In the genomic region with DNA sequence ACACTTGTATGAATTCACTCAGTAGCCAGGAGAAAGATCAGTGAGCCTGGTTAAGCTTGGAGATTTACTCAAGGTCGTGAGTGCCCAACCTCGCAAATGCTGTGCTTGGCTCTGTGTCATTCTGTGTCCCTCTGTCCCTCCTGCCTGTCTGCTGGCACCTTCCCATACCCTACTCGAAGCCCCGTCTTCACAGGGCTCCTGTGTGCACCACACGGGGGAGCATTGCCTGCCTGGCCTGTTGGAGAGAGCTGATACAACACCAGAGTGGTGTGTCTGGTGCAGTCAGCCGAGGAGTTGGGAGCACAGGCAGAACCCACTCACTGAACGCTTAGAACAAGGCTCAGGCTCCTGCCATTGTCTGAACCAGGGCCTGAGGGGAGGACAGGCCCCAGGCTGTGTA, we compare ENCODE assay signal across 16 mouse cellular contexts. TPM values are rescaled to one million over a fixed set of nuclear protein-coding genes. Genes with fewer than 3 reads are reported as not detected.
DNase-seq lines count a peak whose midpoint lies in the region; ATAC-seq lines count a peak whose summit lies in the region.
"Had no signal": no experiment of that assay in that cellular context is flagged by ENCODE, and none has a peak within 500 bp of the region (broad histone marks: within the 10 kb centered on the region; RNA-seq: fewer than 3 reads in every experiment).

No protein-coding gene starts in this region.

- peak; percentile 58 to 67 for DNase-seq in cerebellum, postnatal 10 days
- no peak for DNase-seq in cerebellum, adult 11 months
- peak; percentile 45 for DNase-seq in left cerebral cortex, postnatal 4 days
- no peak for DNase-seq in left cerebral cortex, adult 18-20 months (ENCODE audit: low spot score in 2 of 2)
- DNase-seq in hindbrain, embryonic 11.5 days (ENCODE audit: low spot score): peak; percentile 20
- DNase-seq in midbrain, embryonic 14.5 days: peak; percentile 30
- DNase-seq: adrenal gland, adult 2 months; heart, postnatal 36 days; right cerebral cortex, postnatal 25 days had no signal

- 63% methylated on average over 7 of the region's 7 CpGs for WGBS in hindbrain, embryonic 11.5 days
- 49% methylated on average over 7 of the region's 7 CpGs for WGBS in midbrain, embryonic 14.5 days
- 74% methylated on average over 7 of the region's 7 CpGs for WGBS in intestine, embryonic 16.5 days

- no peaks in the 10 kb centered on the region for H3K27me3 ChIP-seq in hindbrain, embryonic 11.5 days (ENCODE audit: control insufficient read depth, insufficient read depth, low read length)
- no peaks in the 10 kb centered on the region for H3K27me3 ChIP-seq in midbrain, embryonic 14.5 days (ENCODE audit: control insufficient read depth, insufficient read depth, low read length)
- H3K27me3 ChIP-seq in intestine, embryonic 16.5 days (replicated peaks; ENCODE audit: control insufficient read depth, insufficient read depth, low read length): no peaks in the 10 kb centered on the region
- H3K27me3 ChIP-seq: CH12.LX; forebrain, embryonic 13.5 days; heart, embryonic 12.5 days; neural tube, embryonic 13.5 days had no signal

- H3K9ac ChIP-seq in hindbrain, embryonic 11.5 days (ENCODE audit: low read depth, low read length): peak overlapping the region; percentile 11; the same call in 1 of the 2 replicates
- no peak overlapping the region; the same call in 1 of the 2 replicates for H3K9ac ChIP-seq in midbrain, embryonic 14.5 days (replicated peaks; ENCODE audit: low read length)
- H3K9ac ChIP-seq in intestine, embryonic 16.5 days (ENCODE audit: low read depth, low read length): no peak overlapping the region
- H3K9ac ChIP-seq: forebrain, embryonic 13.5 days; heart, embryonic 12.5 days; neural tube, embryonic 13.5 days had no signal

- H3K9me3 ChIP-seq in hindbrain, embryonic 11.5 days (ENCODE audit: control insufficient read depth, low read length): no peaks in the 10 kb centered on the region
- no peaks in the 10 kb centered on the region for H3K9me3 ChIP-seq in midbrain, embryonic 14.5 days (ENCODE audit: control insufficient read depth, low read length)
- H3K9me3 ChIP-seq in intestine, embryonic 16.5 days (ENCODE audit: control insufficient read depth, low read length): no peaks in the 10 kb centered on the region
- H3K9me3 ChIP-seq: forebrain, embryonic 13.5 days; heart, embryonic 12.5 days; neural tube, embryonic 13.5 days had no signal

- ATAC-seq in hindbrain, embryonic 11.5 days (ENCODE audit: low FRiP score): peak; percentile 26; the same call in 1 of the 2 replicates
- no peak for ATAC-seq in midbrain, embryonic 14.5 days (ENCODE audit: low FRiP score, low TSS enrichment)
- no peak for ATAC-seq in intestine, embryonic 16.5 days
- ATAC-seq: forebrain, embryonic 13.5 days had no signal

- no peak overlapping the region for H3K4me2 ChIP-seq in hindbrain, embryonic 11.5 days (replicated peaks; ENCODE audit: low read depth, low read length)
- H3K4me2 ChIP-seq in midbrain, embryonic 14.5 days (ENCODE audit: low read length): no peak overlapping the region
- H3K4me2 ChIP-seq in intestine, embryonic 16.5 days (ENCODE audit: low read depth, low read length): no peak overlapping the region
- H3K4me2 ChIP-seq: forebrain, embryonic 13.5 days; heart, embryonic 12.5 days; neural tube, embryonic 13.5 days had no signal

- H3K27ac ChIP-seq in hindbrain, embryonic 11.5 days (ENCODE audit: low read depth, low read length): no peak overlapping the region
- H3K27ac ChIP-seq in midbrain, embryonic 14.5 days (replicated peaks; ENCODE audit: low read depth, low read length): no peak overlapping the region
- no peak overlapping the region for H3K27ac ChIP-seq in intestine, embryonic 16.5 days (ENCODE audit: low read length)
- H3K27ac ChIP-seq: forebrain, embryonic 13.5 days; neural tube, embryonic 13.5 days had no signal

- peaks cover 2% of the 10 kb centered on the region; the same call in 1 of the 2 replicates for H3K4me1 ChIP-seq in hindbrain, embryonic 11.5 days (replicated peaks; ENCODE audit: control insufficient read depth, insufficient read depth, low read length)
- peaks cover 15% of the 10 kb centered on the region; the same call in 1 of the 2 replicates for H3K4me1 ChIP-seq in midbrain, embryonic 14.5 days (ENCODE audit: control insufficient read depth, insufficient read depth, low read length)
- H3K4me1 ChIP-seq in intestine, embryonic 16.5 days (ENCODE audit: control insufficient read depth, insufficient read depth, low read length): 0 out of 2 replicates have a peak, but pooled peaks cover 4% of the 10 kb centered on the region

- H3K36me3 ChIP-seq in hindbrain, embryonic 11.5 days (ENCODE audit: control insufficient read depth, insufficient read depth, low read length): no peaks in the 10 kb centered on the region
- peaks cover 26% of the 10 kb centered on the region for H3K36me3 ChIP-seq in midbrain, embryonic 14.5 days (ENCODE audit: control insufficient read depth, insufficient read depth, low read length)
- H3K36me3 ChIP-seq in intestine, embryonic 16.5 days (ENCODE audit: control insufficient read depth, insufficient read depth, low read length): peaks cover 2% of the 10 kb centered on the region; the same call in 1 of the 2 replicates

- no peak overlapping the region for H3K4me3 ChIP-seq in hindbrain, embryonic 11.5 days (ENCODE audit: low read depth, low read length)
- H3K4me3 ChIP-seq in midbrain, embryonic 14.5 days (replicated peaks; ENCODE audit: low read depth, low read length): no peak overlapping the region
- H3K4me3 ChIP-seq in intestine, embryonic 16.5 days (ENCODE audit: low read length): no peak overlapping the region
- H3K4me3 ChIP-seq: forebrain, embryonic 13.5 days; heart, embryonic 12.5 days; neural tube, embryonic 13.5 days had no signal

- intact Hi-C loops in left cerebral cortex, postnatal 4 days (cut with DNase I): no loop called here

RNA-seq across cellular contexts. Expression of gene Smg9, which starts 22.2 kb away (rescaled TPM):
- total RNA-seq in left cerebral cortex, postnatal 4 days (2021): 10 to 100 TPM; 42.0 to 43.2 TPM
- 10 to 100 TPM; 40.2 to 43.0 TPM for total RNA-seq in left cerebral cortex, adult 18-20 months (2021)
- polyA plus RNA-seq in hindbrain, embryonic 11.5 days (2014; fragmentation: Nextera tagmentation; extraction: Ambion mirVana): 18.4 and 21.3 TPM in 2 replicates
- 32.9 and 33.3 TPM in 2 replicates for polyA plus RNA-seq in midbrain, embryonic 14.5 days (2014; fragmentation: Nextera tagmentation; extraction: Ambion mirVana)
- 20.4 and 22.0 TPM in 2 replicates for polyA plus RNA-seq in intestine, embryonic 16.5 days (2015; fragmentation: Nextera tagmentation; extraction: Ambion mirVana)

RNA-seq across cellular contexts. Expression of gene Irgc1, which starts 30.4 kb away (rescaled TPM):
- not detected for total RNA-seq in left cerebral cortex, postnatal 4 days (2021)
- total RNA-seq in left cerebral cortex, adult 18-20 months (2021): under 1 TPM in 1 of 2 experiments, not detected in 1; 0.37 TPM
- not detected in 2 replicates for polyA plus RNA-seq in hindbrain, embryonic 11.5 days (2014; fragmentation: Nextera tagmentation; extraction: Ambion mirVana)
- polyA plus RNA-seq in midbrain, embryonic 14.5 days (2014; fragmentation: Nextera tagmentation; extraction: Ambion mirVana): not detected in 2 replicates
- 0.07 TPM in 1 of 2 replicates, not detected in the other for polyA plus RNA-seq in intestine, embryonic 16.5 days (2015; fragmentation: Nextera tagmentation; extraction: Ambion mirVana)
- total RNA-seq: adrenal gland, adult 2 months; CH12.LX; heart, postnatal 36 days had no signal
- polyA plus RNA-seq: adrenal gland, adult 2 months; heart, embryonic 12.5 days; limb, embryonic 14.5 days; liver, embryonic 16.5 days; neural tube, embryonic 13.5 days had no signal

RNA-seq across cellular contexts. Expression of gene Plaur, which starts 40.6 kb away (rescaled TPM):
- total RNA-seq in left cerebral cortex, postnatal 4 days (2021): 1 to 10 TPM; 1.0 to 1.2 TPM
- total RNA-seq in left cerebral cortex, adult 18-20 months (2021): 1 to 10 TPM in 1 of 2 experiments, under 1 TPM in 1; 0.59 to 1.5 TPM
- 1.7 and 2.1 TPM in 2 replicates for polyA plus RNA-seq in hindbrain, embryonic 11.5 days (2014; fragmentation: Nextera tagmentation; extraction: Ambion mirVana)
- 1.1 and 2.6 TPM in 2 replicates for polyA plus RNA-seq in midbrain, embryonic 14.5 days (2014; fragmentation: Nextera tagmentation; extraction: Ambion mirVana)
- 8.0 and 9.7 TPM in 2 replicates for polyA plus RNA-seq in intestine, embryonic 16.5 days (2015; fragmentation: Nextera tagmentation; extraction: Ambion mirVana)

RNA-seq across cellular contexts. Expression of gene Kcnn4, which starts 51.6 kb away (rescaled TPM):
- under 1 TPM; 0.34 to 0.48 TPM for total RNA-seq in left cerebral cortex, postnatal 4 days (2021)
- total RNA-seq in left cerebral cortex, adult 18-20 months (2021): under 1 TPM; 0.19 to 0.45 TPM
- 2.4 and 3.5 TPM in 2 replicates for polyA plus RNA-seq in hindbrain, embryonic 11.5 days (2014; fragmentation: Nextera tagmentation; extraction: Ambion mirVana)
- polyA plus RNA-seq in midbrain, embryonic 14.5 days (2014; fragmentation: Nextera tagmentation; extraction: Ambion mirVana): 0.43 and 0.45 TPM in 2 replicates
- polyA plus RNA-seq in intestine, embryonic 16.5 days (2015; fragmentation: Nextera tagmentation; extraction: Ambion mirVana): 2.5 and 4.3 TPM in 2 replicates

Comparison
In these comparisons a context has a peak if more than half of its experiments do, and no peak if none do; other contexts are left out.
1. DNase-seq: peak in cerebellum, postnatal 10 days (2 of 2), left cerebral cortex, postnatal 4 days (single experiment), hindbrain, embryonic 11.5 days (single experiment) and midbrain, embryonic 14.5 days (single experiment); none in cerebellum, adult 11 months (single experiment) and left cerebral cortex, adult 18-20 months (0 of 2).